Mouse (Mus musculus) cerebellum, postnatal 25 days (tissue): Measurements from ENCODE around the gene Rictor.
"Not testable (repeated sequence)": the region's sequence is repeated elsewhere in the genome, so short reads cannot be mapped to it uniquely, and the experiment has no call there.

ENCODE experiments used
- DNase-seq, 2 experiments: peaks; one replicate each; pipeline ENCODE4 v3.0.0; 2021; ENCODE audit warnings: mixed read lengths in 2 of 2

Rictor gene

DNA sequence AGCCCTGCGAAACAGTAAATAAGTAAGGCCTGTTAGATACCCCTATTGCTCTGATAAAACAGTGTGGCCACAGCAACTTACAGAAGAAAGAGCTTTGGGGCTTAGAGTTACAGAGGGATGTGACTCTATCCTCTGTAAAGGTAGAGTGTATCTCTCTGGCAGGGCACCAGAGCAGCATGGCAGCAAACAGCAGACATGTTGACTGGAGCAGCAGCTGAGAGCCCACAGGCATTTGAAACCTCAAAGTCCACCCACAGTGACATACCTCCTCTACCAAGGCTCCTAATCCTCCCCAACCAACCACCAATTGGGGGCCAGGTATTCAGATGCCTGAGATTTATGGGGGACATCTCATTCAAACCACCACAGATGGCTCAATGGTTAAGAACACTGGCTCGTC is 31.0 kb downstream of the Rictor start:
- no peak for DNase-seq

DNA sequence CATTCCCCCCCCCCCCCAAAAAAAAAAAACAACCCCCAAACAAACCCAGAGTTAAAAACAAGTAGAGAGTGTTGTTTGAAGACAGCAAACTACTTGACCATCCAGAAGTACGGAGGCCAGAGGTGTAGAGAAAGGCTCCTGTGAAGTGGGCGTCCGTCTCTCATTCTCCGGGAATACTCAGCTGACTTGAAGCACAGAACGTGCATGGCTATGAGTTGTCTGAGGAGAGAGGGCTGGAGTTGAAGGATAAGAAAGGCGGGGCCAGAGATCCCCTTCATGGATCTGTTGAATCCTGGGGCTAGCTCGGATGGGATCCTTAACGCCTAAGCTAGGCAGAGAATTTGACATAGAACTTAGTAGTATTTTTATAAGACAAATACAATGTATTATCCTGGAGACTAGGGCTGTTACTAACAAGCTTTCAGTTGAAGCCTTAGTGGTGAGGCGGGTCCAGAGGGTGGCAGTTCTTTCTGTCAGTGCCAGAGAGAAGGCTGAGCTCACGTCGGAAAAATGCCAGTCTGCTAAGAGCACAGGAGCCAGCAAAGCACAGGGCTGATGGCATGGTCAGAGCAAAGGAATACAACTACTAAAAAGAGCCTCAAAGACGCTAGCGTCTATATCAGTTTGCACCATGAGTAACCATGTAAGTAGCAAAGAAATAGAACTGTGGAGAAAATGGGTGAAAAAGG is 34.3 kb downstream of the Rictor start:
- DNase-seq, result no peak

DNA sequence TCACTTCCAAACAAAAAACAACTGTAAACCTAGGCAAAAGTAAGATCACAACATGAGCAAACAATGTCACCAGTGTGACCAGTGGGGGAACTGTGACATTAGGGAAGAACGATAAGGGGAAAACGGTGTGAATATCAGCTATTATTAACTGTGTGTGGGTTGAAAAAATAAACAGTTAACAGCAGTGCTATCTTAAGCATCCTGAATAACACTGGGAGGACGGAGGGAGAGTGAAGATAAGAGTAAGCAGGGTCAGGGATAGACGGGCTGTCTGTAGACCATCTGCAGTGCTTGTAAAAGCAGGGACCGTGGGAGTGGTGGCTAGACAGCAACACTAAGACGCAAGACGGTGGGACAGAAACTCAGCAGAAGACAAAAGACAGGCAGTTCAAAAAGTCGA is 35.5 kb downstream of the Rictor start:
- DNase-seq, result no peak

DNA sequence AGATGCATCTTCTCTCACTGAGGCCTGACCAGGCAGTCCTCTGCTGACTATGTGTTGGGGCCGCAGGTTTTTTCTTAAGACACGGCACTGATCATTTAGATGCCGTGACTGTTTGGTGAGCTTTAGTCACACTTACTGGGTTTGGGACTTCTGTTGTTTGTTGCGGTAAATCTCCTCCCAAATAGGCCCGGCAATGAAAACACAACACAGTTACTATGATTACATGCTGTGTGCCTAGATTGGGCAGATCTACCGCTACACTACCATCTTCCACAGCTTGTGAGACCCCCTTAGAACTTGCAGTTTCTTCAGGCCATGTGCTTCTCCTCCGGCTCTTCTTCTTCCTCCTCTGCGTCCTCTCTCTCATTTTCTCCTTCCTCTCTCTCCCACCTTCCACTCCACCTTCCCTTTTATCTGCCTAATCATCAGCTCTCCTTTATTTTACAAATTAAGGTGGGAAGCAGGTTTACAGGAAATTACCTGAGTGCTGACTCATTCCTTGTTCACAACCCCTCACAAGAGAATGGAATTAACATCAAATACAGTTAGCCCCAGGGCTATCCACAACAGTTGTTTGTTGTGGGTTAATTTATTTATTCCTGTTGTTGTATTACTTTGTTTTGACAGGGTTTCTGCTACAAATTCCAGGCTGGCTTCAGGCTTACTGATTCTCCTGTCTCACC is 38.3 kb downstream of the Rictor start:
- DNase-seq, result not testable (repeated sequence)

DNA sequence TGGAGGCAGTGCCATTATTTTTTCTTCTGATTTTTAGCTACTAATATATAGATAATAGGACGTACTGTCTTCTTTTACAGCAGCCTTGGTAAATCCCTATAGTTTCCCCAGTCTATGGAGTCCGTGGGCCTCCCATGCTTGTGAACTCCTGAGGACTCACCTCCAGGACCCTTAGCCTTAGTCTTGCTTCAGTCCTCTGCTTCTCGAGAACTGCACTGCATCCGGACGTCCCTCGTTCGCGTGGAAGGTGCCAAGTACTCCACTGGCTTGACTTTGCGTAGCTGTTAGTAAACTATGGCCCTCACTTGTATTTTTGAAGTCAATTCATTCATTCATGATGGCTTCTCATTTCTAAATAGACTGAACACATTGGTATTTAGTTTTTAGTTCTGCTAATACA is 38.8 kb downstream of the Rictor start:
- no peak for DNase-seq

DNA sequence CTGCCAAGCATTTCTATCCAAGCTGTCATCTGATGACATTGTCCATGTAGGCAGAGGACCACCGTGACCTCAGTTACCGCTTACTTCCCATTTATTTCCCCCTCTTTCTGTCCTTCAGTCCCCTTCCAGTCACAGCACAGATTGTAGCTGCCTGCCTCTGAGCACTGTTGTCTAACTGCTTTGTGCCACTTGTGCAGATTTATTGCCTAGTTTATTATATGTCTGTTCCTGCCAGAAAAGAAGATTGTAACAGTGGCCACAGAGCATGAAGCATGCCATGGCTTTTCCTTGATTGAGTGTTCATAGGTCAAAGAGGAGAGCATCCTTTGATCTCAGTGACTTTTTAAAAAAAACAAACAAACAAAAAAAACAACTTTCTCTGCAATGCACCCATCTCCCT is 46.2 kb downstream of the Rictor start:
- no peak for DNase-seq

DNA sequence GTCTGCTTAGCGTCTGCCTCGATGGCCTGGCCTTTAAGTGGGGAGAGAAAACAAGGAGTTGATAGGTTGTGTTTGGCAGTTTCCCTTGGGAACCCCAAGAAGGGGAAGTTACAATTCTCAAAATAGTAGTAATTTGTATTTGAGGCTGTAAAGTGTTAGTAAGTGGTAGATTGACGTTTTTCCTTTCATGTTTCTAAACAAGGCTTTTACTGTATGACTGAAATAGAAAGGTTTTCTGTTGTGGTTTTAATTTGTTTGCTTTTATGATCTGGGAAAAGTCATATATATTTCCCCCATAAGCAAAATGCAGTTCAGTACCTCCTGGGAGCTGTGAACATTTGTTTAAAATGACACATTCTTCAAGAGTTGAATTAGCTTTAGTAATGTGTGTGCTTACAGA is 64.1 kb downstream of the Rictor start:
- DNase-seq, result no peak

DNA sequence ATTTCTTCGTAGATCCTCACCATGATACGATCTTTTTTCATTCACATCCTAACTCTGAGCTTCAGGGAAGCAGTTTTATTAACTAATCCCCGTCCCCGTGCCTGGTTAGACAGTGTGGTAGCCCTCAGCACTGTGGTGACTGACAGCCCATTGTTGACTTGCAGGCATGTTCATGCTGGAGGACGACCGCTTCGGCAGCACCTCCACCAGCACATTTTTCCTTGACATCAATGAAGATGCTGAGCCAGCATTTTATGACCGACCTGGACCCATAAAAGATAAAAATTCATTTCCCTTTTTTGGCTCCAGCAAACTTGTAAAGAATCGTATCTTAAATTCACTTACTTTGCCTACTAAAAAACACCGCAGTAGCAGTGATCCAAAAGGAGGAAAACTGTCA is 78.0 kb downstream of the Rictor start:
- no peak for DNase-seq

DNA sequence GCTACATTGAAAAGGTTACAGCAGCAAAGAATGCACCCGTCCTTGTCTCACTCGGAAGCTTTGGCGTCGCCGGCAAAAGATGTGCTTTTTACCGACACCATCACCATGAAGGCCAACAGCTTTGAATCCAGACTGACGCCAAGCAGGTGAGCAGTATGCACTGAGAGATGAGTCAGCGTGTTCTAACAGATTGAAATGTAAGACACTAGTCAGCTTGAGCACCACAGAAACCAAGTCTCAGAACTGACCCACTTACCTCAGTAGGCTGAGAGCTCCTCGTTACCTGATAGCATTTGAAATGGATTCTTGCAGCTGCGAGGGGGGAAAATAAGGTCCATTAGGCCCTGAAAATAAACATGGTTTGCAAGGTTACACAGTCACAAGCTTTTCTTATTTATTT is 79.1 kb downstream of the Rictor start:
- no peak for DNase-seq

DNA sequence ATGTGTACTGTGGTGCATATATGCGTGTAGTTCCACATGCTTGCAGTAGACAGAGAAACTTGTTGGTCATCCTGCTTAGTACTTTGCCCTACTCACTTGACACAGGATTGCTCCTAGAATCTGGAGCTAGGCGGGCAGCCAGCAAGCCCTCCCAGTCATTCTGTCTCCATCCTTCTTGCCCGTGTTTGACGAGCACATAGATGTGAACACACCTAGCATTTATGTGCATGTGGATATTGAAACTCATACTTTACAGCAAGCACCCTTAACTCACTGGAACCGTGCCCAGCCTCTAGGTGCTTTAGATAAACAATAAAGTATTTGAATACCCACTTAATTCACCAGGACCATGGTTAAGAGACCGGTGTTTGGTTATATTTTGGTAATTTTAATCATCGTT is 81.8 kb downstream of the Rictor start:
- no peak for DNase-seq

DNA sequence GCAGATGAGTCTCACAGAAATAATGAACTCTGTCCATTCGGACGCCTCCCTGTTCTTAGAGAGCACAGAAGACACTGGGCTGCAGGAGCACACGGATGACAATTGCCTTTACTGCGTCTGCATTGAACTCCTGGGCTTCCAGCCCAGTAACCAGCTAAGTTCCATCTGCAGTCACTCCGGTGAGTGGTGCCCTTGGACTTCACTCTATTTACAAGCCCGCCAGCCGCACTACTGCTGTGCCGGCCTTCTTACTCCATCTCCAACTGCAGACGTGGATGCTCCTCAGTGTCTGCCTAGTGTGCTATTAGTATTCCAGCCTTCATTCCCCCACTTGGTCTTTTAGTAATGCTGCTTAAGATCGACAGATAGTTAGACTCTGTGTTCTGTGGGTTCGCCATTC is 83.5 kb downstream of the Rictor start:
- no peak for DNase-seq

DNA sequence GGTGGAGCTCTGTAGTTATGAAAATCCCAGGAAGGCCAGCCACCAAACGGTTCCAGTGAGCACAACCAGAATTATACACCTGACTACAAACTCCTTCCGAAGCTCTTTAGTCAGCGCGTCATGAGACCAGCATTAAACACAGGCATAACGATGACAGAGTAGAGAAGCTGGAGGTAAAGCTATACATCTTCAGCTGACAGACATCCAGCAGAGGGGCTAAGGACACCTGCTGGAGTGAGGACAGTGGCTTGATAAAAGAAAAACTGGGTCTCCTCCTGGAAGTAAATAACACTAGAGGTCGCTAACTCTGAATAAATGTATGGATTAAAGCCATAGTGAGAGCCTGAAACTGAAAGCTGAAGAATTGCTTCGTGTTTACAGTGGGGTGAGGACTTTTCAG is 84.7 kb downstream of the Rictor start:
- no peak for DNase-seq

DNA sequence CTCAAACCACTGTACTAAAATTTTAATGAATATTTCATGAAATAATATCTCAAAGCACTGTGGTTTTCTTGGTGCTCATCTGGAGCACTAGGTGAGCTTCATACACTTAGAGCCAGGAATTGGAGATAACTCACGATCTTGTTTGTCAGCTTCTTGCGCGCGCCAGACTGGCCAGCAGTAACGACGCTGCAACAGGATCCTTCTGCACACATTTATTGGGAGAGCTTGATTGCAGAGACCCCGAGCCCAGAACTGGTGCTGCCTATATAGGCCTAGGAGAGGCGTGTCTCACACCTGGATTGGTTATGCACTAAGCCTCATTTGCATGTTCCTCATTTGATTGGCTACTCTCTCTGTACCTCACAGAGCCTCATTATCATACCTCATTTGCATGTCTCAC is 93.0 kb downstream of the Rictor start:
- not testable (repeated sequence) for DNase-seq

DNA sequence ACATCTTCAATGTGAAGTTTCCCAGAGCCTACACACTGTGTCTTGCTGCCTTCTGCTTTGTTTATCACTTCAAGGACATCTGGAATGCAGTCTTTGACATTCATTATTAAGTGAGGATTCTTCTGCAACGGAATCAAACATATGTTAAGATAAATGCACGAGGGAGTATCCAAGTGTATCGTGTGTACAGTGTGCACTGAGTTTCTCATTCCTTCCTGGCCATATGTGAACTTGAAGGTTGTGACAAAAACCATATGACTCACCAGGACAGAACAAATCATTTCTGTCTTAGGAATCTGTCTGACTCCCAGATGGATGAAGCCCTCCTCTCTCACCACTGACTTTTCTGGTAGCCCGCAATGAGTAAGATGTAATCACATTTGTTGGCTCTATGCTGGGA is 107.6 kb downstream of the Rictor start:
- DNase-seq, result no peak

DNA sequence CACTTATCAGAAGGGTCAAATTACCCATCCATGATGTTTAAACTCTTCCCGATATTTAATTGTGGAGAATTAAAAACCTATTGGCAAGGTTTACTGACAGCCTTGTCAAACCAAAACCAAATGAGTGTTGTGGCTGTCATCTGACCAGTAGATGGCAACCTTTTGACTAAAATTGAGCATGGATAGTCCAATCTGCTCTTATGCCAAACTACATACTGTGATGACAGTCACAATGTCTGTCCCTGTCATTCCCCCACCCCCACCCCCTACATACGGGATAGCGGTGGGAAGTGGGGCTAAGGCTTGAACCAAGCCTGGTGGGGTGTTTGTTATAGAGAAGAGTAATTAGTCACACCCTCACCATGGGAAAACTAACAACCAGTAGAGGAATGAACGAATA is 132.0 kb downstream of the Rictor start:
- DNase-seq, result no peak

DNA sequence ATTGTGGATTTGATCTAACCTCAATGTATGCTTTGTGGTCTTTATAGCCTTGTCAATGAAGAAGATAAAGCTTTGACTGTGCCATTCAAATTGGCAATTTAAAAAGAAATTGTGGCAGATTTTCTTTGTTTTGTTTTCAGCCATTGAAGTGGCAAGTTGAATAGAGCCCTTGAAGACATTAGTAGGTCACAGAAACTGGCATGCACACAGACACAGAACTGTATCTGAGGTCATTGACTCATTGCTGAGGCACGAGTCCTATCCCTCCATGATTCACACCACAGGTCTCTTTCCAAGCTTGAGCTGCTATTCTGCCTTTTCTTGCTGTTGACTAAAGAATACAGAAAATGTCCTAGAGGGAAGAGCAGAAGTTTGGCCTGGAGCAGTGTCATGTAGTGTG is 141.7 kb downstream of the Rictor start:
- DNase-seq, result no peak
